Mouse (Mus musculus): ENCODE results near the gene Prickle1.

Prickle1 gene

DNA sequence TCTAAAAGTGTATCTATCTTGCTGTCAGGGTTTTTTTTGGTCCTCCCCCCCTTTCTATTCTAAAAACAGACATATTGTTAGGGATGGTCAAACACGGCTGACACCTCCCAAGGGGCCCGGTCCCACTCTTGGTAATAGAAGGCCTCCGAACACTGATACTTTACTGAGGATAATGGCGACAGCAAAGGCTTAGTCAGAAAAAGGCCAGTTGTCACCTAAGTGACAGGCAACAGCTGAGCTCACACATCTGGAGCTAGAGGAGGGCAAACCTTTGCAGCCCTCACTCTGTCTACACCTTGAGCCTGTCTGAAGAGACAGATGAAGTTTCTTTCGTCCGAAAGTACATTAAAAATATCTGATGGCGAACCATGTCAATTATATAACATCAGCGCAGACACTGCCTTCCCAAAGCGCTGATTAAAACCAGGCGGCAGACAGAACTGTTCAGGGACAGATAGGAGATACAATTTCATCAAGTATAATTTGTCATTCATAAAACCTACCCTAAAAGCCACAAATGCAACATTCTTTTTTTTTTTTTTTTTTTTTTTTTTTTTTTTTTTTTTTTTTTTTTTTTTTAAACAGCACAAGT, 1.3 kb downstream of the Prickle1 start:
- no peak for DNase-seq

DNA sequence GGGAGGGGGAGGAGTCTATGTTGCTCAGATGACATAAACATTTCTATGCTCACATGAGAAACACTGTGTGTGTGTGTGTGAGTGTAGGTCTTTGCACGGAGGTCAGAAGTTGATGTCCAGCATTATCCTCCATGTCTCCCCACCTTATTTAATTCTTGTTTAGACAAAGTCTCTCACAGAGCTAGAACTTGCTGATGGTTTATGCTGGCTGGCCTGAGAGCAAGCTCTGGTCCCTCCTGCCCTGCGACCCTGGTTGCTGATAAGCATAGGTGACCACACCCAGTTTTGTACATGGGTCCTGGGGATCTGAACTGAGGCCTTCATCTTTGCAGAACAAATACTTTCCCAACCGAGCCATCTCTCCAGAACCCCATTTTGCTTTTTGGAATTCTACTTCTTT, 3.1 kb downstream of the Prickle1 start:
- no peak for DNase-seq

DNA sequence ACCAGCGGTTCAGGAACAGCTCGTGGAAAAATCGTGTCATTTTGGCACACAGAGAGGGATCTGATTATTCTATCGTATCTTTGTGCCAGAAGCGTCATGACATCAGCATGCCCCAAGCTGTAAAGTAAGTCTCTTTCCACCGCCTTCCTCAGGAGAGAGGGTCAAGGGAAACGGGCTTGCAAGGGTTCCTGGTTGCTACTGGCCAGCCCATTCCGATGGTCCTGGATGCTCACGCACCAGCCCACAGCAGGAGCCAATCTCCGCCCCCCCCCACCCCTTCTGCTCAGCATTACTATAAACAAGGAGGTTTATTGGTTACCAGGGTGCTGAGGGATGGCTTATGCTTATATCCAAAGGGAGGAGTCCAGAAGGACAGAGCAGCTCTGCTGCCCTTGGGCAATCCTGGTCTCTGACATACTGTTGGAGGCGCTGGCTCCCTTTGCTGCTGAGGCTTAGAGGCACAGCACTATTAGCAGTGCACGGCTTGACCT, 3.8 kb downstream of the Prickle1 start:
- DNase-seq = peak; percentile 44

DNA sequence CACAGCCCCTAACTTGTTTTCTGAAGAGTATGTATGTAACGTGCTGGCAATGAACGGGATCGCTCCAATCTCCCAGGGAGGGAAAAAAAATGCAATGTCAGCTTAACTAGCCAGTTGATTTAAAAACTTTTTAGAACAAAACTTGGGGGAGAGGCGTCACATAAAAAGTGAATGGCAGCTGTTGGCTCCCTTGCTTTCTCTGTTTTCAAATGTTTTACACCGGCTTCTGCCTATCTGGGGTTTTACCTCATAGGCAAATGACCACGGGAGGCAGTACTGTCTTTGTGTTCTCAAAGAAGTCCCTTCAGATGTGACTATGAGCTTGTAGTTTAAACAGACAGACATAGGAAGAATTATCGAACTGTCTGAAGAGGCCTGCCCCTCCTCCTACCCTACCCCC, 4.3 kb downstream of the Prickle1 start:
- no peak for DNase-seq

DNA sequence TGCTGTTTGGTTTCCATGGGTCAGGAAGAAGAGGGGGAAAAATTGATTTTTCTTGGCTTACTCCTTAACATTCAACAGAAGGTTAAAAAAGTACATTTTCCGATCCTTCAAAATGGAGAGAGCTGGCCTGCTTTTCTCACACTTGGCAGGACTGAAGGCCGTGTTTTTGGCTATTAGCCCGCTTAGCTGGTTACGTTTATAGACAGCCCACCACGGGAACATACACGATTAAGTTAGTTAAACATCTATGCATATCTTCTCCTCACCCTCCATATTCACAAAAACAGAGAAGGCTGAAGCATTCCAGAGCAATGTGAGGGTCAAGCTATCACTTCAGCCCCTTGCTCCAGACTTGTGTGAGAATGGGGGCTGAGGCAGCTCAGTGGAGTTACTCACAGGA, 7.3 kb downstream of the Prickle1 start:
- no peak for DNase-seq

DNA sequence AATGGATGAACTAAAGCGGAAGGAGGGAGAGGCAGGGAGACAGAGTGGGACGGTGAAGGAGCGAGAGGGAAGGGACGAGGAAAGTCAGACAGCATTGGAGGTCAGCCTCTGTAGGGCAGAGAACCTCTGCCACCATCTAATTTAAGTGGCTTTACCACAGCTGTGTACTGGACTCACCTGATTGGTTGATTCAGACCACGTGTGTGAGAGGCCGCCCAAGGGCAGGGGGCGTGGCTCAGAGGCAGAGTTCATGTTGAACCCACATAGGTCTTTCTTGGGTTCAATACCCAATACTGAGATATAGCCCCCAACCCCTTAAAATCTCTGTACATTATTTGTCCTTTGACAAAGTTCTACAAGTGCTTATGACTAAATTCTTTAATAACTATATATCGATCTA, 8.0 kb downstream of the Prickle1 start:
- no peak for DNase-seq

DNA sequence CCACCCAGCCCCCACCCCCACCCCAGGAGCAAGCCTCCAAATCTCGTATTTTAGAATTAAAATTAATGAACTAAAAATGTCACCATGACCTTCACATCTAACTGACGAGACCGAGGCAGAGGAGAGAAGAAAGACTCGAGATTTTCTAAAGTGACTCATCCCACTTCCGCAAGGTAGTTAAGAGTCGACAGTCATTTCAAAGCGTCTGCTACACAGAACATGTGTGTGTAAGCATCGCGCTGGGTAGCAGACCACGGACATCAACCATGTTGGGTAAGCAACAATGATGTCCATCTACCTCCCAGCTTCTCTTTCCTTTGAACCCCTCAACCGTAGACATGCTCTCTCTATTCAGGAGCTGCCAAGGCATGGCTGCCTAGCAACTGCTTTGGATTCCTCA, 12.6 kb downstream of the Prickle1 start:
- no peak for DNase-seq

DNA sequence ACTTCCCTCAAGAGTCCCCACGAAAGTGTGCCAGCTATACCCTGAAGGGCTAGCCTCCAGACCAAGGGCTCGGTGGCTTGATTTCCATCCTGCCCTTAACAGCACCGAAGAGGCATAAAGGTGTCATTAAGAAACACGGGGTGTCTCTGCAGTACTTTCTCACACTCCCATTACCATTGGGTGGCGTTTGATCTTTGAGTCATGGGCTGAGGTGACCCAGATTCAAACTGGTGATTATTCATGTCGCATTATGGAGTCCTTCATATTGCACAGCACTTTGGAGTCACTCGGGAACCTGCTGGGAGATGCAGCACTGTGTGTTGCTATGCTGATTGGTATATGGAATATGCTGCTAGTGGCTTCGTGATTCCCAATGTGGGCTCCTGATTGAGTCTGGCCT, 14.0 kb downstream of the Prickle1 start:
- no peak for DNase-seq

DNA sequence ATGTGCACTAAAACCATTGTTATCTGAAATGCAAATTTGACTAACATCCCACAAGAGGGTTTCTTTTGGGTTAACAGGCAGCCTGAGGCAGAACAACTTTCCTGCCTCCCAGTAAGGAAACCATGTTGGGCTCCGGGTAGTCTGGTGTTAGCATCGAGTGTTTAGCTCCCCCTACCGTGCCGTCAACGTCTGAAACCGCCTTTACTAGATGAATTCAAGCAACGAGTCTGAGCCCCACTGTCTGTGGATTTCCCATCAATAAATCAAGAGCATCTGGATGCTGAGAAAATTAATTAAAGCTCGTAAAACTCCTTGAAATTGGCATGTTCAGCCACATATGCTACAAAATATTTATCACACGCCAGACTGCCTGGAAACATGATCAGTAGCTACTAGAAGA, 15.8 kb downstream of the Prickle1 start:
- peak; percentile 56 for DNase-seq

DNA sequence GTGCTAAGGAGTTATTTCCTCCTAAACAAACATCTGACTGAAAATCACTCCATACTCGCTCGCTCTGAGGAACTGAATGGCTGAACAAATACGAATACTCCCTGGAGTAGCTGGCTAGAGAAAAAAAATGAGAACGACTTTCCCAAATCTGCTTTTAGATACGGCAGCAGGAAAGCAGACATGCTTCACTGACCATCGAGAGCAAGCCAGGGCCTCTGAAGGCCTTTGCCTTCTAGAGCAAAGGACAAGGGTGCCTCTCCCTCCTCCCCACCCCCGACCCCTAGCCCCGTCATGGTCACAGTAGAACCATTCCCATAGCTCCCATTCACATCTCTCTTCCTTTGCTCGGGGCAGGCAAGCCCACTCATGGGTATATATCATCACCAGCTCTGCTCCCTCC, 16.6 kb downstream of the Prickle1 start:
- DNase-seq = no peak

DNA sequence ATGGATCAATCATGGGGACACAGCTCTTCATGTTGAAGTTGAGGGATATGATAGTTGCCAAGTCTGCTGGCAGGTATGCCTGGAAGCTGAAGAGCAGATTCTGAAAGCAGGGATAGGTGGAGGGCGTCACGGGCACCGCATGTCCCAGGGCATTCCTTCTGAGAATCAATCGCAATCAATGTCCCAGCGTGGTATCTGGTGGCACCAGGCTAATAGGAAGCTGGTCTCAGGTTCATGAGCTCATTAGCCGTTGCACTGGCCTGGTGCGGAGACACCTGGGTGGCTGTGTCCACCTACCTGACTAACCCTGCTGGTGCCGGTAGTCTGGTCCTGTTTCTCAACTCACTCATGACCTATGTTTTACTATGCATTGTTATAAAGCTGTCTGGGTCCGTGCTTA, 19.3 kb downstream of the Prickle1 start:
- DNase-seq = no peak

DNA sequence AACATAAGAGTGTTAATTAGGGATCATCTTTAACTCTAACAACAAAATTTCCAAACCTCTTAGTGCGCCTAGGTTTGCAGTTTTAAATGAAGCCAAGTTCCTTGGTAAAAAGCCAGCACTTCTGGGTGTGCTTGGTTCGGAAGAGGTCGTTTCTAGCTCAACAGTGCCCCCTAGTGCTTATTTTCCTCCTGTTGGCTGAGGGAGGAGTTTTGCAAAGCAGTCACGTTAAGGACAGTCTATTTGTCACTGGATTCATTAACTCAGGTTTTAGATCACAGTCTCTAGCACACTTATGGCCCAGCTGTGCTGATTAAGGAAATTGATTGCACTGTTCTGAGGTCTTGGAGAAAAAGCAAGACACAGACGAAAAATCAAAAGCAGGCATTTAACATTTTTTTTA, 19.8 kb downstream of the Prickle1 start:
- peak; percentile 80 for DNase-seq

DNA sequence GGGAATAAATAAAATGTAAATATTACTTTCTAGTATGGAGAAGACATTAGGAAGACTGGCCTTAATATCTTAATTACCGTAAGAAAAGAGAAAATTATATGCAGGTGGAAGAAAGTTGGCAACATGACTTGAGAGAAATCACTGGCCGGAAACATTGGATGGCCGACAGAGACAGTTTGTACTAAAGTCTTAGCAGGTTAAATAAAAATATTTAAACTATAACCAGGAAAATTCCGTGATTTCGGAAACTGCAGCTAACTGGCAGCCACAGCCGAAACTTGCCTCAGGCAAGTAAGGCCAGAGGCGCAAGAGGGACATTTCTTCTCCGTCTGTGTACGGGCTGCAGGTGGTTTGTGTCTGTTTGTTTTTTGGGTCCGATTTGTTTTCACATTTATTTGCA, 22.8 kb downstream of the Prickle1 start:
- DNase-seq = no peak

DNA sequence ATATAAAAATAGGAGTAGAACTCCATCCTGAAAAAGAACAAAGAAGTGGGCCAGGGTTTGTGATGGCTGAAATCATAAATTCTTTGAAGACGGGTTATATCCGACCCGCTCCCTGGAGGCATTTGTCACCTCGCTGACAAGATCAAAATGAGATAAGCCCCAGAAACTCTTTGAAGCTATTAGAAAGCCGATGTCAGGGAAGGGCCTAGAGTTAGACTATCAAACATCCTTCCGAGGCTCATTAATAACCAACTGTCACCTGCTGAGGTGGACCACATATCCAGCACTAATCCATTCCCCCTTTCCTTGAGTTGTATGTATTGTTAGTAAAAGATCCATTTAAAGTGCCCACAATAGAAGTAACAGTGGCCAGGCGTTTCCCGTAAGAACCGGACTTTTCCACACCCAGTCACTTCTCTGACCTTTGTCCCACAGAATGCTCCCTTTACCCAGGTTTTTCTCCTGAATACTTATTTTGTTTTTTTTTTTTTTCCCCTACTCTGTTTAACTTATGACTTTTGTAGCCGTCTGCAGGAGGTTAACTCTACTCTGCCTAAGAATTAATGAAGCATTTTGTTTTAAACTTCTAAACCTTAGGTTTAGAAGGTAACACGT, 24.7 kb downstream of the Prickle1 start:
- DNase-seq = no peak

DNA sequence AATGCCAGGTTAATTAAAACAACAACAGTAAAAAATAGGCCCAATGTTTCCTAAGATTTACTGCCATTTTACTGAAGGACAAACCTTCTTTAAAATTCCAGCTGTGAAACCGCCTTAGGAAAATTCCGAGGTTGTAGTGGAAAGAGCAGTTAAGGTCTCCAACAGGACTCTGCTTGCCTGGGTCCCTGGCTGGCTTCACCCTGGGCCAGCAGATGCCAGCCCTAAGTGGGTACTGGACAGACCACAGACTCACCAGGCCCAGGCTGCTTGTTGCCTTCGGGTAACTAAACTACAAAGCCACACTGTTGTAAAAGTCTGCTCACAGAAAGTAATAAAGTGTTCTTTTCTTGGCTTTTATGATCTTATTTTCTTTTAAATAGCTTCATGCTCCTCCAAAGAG, 26.8 kb downstream of the Prickle1 start:
- no peak for DNase-seq

DNA sequence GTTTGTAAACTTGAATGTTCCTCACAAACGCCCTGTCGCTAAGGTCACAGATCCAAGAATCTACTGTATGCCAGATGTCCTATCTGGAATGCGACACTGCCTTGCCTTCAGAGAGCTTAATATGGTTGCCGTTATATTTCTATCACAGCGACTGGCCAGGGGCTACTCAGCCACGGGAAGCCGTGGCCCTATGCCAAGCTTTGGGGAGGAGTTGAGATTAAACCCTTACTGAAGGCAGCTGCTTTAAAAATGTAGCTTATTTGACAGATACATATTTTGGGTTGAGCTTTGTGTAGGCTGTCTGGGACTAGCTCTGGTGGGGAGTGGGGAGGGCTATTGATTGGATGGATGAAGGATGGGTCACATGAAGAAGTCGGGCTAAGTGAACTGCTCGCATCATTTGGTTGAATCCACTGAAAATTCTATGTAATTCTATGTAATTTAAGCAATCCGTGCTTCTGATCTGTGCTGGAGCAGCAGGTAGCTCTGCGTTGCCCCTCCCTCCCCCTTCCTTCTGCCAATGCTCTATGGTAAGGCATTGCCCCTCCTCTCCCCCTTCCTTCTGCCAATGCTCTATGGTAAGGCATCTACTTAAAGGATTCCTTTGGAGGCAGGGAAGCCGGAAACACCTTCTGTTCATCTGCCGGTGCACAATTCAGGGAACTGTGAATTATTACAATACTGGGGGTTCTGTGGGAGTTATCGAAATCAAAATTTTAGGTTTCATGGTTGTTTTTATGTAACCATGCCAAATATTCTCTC, 28.0 kb downstream of the Prickle1 start:
- peak; percentile 56 for DNase-seq

DNA sequence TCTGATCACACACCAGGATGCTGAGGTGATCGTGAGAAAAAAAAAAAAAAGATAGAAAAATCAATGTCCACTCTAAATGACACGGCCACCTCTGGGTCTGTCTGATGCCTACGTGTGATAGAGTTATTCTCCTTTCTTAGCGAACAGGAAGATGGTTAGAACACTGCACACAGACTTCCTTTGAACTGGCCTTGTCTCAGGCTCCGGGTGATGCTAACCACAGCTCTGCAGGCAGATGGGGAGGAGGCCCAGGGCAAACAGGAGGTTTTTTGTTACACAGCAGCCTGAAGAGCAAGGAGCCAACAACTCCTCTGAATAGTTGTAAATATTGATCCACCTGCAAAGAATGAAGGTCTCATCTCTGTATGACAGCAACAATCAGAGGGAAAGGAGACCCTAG, 32.2 kb downstream of the Prickle1 start:
- DNase-seq = no peak

DNA sequence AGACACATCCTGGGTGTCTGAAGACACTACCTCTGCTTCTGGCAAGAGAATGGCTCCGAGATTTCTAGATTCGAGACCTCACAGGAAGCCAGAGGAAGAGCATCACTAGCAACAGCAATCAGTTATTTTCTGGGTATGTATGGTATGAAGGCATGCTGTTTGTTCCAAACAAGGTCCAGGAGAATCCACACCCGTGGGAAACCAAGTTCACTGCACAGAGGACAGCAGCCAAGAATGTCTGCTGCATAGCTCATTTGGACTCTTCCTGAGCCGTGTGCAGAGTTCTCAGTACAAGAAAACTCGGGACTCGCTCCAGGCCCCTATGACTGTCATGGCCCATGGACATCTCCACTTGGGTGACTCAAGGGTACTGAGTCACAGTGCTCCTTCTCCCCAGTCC, 34.2 kb downstream of the Prickle1 start:
- no peak for DNase-seq

DNA sequence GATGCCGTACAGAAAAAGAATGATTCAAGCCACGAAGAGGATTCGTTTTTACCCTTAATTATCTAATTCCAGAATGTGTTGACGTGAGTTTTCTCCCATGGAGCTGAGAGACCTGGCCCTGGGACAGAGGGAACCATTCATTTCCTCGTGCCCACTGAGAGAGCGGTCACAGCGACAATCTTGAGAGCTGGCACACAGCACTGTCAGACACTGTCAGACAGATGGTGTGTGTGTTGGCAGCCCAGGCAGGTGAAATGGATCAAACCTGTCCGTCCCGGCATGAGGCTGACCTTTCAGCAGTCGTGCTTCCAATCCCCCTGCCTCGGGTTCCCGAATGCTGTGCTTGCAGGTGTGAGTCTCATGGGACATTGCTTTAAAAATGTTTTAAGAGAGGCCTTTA, 37.3 kb downstream of the Prickle1 start:
- DNase-seq = no peak

DNA sequence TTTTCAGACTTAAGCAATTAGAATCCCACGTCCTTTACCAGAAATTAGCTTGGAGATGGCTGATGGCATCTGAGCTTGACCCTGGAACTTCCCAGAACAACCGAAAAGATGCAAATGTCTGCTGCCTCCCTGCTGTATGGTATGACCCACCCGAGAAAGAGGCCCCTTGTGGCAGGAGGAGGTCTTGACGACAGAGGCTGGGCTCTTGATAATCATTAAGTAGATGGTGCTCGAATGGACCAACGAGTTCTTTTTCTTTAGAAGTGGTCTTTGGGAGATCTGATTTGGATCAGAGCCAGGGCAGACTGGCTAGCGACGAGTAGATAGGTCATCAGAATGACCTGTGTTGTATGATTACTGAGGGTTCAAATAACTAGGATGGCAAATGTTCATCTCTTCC, 40.0 kb downstream of the Prickle1 start:
- no peak for DNase-seq

DNA sequence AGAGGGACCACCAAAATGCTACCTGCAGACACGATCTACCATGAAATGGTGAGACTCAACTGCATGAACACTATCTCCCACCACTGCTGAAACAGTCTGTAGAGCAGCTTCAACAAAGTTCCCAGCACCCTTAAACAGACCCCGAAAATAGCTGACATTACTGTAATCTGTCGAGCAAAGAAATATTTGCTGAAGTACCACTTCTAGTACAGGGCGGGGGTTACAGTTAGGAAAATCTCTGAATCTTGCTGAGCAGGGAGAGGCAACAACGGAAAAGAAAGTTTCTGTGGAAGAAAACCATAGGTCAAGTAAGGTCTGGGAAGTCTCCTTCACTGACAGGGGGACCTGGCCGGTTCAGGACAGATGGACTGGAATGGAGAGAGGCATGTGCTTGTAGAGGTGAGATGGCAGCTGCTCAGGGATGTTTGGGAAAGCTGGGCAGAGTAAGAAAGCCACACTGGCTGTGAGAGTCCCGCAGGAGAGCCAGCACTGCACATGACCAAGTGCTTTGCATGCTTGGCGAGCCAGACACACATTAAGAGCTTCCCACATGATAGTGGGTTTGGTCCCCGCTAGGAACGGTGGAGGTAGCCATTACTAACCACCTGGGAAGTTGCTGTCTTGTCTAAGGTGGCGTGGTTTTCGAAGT, 41.4 kb downstream of the Prickle1 start:
- DNase-seq = no peak

DNA sequence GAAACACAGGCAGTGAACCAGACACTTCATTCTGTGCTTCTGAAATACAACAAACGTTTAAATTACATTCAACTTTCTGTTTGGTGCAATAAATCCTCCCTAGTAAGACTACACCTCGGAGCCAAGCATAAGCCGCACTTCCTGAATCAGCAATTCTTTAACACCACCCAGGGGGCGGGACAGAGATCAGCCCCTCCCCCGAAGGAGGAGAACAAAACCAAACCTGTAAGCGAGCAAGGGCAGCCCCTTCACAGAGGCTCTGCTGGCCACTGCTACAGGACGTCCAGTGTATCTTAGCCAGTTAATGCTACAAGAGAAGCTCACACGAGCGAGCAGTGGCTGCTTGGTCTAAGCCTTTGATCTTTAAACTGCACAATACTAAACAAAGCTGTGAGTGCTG, 43.5 kb downstream of the Prickle1 start:
- DNase-seq = no peak

DNA sequence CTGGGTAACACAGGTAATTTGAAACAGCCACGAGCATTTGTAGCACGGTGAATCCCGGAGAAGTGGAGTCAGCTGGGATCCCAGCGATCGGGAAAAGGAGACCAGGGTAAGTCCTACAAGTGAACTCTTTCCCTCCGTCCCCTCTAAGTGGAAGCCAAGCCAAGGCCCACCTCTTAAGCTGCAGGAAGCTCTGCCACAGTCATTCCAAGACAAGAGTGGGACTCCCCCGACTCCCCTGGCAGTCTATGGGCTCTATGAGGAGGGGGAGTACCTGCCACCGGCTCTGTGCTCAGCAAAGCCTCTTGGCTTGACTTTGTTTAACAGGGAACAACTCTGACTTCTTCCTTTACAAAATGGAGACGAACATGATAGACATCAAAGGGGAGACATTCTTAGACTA, 47.4 kb downstream of the Prickle1 start:
- DNase-seq = no peak

DNA sequence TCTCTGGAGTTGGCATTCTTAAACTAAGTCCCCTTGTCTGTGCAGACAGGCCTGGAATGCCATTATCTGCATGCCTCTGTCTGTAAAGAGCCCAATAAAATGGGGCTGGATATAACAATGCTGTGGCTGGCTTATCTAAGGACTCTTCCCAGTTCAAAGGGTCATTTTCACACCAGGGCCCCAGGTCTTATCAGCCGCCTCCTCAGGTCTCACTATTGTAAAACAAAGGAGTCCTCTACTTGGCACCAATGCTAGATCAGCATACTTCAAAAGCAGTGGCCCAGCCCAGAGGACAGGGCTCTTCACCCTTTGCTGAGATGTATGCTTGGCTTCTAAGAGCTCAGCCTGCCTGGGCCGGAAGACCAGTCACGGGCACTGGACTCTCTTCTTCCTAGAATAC, 56.3 kb downstream of the Prickle1 start:
- no peak for DNase-seq

Measured in layer of hippocampus, adult 9-11 months (tissue).